Mouse (Mus musculus): ENCODE measurements at regions not wholly inside any gene's neighbourhood (a gene's known extent, or its start where the extent isn't known, plus 50 kb on each side); places are given as distances from the start of the nearest gene placed in this dataset.

DNA sequence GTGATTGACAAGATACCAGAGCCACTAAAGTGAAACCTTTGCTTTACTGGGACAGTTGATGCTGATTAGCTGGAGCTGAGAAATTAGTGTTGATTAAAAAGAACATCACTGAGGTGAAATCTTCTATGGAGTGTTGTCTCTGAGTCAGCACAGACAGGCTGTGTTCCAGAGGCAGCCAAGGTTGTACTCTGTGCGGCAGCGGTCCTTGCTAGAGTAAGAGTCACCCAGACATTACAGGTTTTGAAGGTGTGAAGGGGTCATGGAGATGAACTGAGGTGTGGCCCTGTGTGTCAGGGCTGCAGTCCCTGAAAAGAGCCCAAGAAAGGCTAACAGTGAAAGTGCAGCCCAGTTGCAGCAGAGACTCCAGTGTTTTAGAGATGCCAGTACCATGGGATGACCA lies 59.1 kb upstream of the Ywhaq start:
- no peaks in the 10 kb centered on the region for H3K36me3 ChIP-seq
- H3K9ac ChIP-seq (replicated peaks): no peak overlapping the region
- H3K27me3 ChIP-seq: no peaks in the 10 kb centered on the region
- no peak overlapping the region for H3K27ac ChIP-seq (replicated peaks)
- 93% methylated on average over 2 of the region's 2 CpGs for WGBS
- no peak overlapping the region for H3K4me3 ChIP-seq
- H3K4me1 ChIP-seq: no peaks in the 10 kb centered on the region
- no peak for ATAC-seq (replicated peaks)
- no peaks in the 10 kb centered on the region for H3K9me3 ChIP-seq
- H3K4me2 ChIP-seq (replicated peaks): no peak overlapping the region

- Histone ChIP-seq H3K9ac (replicated peaks) (no peak overlapping the region), H3K36me3 (no peaks in the 10 kb centered on the region), H3K27ac (replicated peaks) (no peak overlapping the region), H3K4me2 (replicated peaks) (no peak overlapping the region), H3K27me3 (no peaks in the 10 kb centered on the region), H3K9me3 (no peaks in the 10 kb centered on the region), H3K4me3 (no peak overlapping the region), H3K4me1 (no peaks in the 10 kb centered on the region)
- WGBS: 89% methylated on average over 6 of the region's 6 CpGs
- no peak for ATAC-seq (replicated peaks)
Observed at GRCm38 (mm10) chr12:21472951-21473710, 55.7 kb upstream of the Ywhaq start.

DNA sequence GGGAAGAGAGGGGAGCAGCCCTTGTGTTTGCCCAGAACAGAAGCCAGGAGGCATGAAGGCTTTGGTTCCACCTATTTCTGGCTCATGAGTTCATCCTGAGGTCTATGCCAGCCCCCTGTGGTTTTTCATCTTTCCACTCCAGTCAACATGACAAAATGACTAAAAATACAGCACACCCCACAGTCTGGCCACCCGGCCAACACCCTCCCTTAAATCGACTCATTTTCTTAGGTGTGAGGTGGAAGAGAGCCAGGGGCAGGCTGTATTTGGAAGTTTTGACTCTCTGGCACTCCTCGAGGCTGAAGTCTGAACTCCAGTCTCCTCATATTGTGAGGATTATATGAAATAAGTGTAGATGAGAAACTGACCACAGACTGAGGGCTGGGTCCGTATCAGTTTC lies 55.0 kb upstream of the Ywhaq start:
- WGBS: 64% methylated on average over 4 of the region's 4 CpGs
- H3K4me2 ChIP-seq (replicated peaks): no peak overlapping the region
- no peaks in the 10 kb centered on the region for H3K36me3 ChIP-seq
- ATAC-seq (replicated peaks): no peak
- no peaks in the 10 kb centered on the region for H3K27me3 ChIP-seq
- H3K4me3 ChIP-seq: no peak overlapping the region
- no peak overlapping the region for H3K27ac ChIP-seq (replicated peaks)
- no peaks in the 10 kb centered on the region for H3K9me3 ChIP-seq
- no peaks in the 10 kb centered on the region for H3K4me1 ChIP-seq
- H3K9ac ChIP-seq (replicated peaks): no peak overlapping the region

DNA sequence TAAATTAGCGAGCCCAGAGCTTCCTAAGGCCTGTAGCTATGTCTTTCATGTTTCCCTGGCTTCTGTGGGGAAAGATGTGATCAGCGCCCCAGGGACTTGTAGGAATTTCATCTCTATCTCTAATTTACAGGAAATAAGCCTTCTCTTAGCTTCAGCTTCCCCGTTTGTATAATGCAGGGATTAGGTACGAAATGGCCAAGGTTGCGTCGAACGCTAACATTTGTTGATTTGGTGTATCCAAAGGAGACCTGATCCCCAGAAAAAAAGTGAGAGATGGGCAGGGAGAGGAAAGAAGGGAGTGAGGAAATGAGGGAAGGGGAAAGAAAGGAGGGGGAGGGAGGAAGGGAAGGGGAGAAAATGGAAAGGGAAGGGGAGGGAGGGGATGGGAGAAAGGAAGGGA lies 54.5 kb upstream of the Ywhaq start:
- 81% methylated on average over 7 of the region's 7 CpGs for WGBS
- Histone ChIP-seq H3K9me3 (no peaks in the 10 kb centered on the region), H3K4me2 (replicated peaks) (no peak overlapping the region), H3K9ac (replicated peaks) (no peak overlapping the region), H3K4me3 (no peak overlapping the region), H3K27me3 (no peaks in the 10 kb centered on the region), H3K36me3 (no peaks in the 10 kb centered on the region), H3K27ac (replicated peaks) (no peak overlapping the region), H3K4me1 (no peaks in the 10 kb centered on the region)
- no peak for ATAC-seq (replicated peaks)

- Histone ChIP-seq H3K4me1 (no peaks in the 10 kb centered on the region), H3K27ac (replicated peaks) (no peak overlapping the region), H3K4me3 (no peak overlapping the region), H3K27me3 (no peaks in the 10 kb centered on the region), H3K36me3 (no peaks in the 10 kb centered on the region), H3K9ac (replicated peaks) (no peak overlapping the region), H3K9me3 (no peaks in the 10 kb centered on the region), H3K4me2 (replicated peaks) (no peak overlapping the region)
- 93% methylated on average over 3 of the region's 3 CpGs for WGBS
- ATAC-seq (replicated peaks): no peak
Observed at GRCm38 (mm10) chr12:21470286-21470685, 52.8 kb upstream of the Ywhaq start.

Data from forebrain, embryonic 15.5 days (tissue).